Mouse (Mus musculus) liver (tissue): Measurements from ENCODE around the gene B3galt1.

Experiments used
- DNase-seq: peaks from one replicate; pipeline ENCODE4 v3.0.0-alpha.2; 2020; ENCODE audit warnings: mixed read lengths

The B3galt1 gene

DNA sequence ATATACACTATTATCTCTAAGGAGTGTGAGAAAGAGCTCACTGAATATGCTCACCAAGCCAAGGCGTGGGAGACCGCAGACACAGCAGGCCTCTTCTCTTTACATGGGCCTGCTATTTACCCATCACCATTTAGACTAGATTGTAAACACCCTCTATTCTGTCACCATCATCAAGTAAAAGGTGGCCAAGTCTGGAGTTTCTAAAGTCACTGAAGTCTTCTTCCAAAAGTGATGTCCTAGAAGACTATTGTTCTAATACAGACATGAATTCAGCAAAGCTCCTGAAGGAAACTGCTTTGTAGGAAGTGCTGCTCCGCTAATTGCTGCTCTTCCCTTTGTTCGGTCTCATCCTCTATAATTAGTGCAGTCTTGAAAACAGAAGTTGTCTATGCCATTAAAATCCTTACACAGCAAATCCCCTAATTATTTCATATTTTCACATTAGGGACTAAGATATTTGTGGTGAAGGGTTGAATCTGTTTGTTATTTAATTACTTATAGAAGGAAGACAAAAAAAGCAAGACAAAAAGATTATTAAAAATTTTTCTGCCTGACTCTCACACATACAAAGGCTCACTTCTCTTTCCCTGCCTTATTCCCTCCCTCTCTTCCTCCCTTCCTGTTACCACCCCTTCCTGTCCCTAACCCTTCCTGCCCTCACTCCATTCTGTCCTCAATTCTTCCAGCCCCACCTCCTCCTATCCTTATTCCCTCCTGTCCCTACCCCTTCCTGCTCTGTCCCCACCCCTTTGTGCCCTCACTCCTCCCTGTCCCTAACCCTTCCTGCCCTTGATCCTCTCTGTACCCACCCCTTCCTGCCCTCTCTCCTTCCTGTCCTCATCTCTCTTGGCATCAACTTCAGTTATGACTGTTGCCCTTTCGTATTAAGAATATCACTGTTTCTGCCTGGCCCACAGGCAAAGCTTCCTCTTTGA is 514.0 kb downstream of the B3galt1 start:
- no peak for DNase-seq

DNA sequence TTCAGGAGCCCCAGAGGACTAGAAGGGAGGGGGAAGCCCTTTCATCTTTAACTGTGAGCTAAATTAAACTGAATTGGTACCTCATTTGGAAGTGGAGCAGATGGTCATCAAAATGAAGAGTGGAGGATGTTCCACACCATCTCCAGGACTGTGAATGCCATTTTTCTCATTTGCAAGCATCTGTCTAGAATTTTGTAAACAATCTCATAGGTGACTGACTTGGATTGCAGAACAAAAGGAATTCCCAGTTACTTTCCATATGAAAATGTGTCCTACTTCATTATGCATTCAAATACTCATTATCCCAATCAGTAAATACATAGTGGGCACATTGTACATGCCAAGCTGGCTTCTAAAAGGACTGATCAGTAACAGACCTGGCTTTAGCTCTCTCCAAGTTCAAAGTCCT is 515.2 kb downstream of the B3galt1 start:
- DNase-seq = no peak

DNA sequence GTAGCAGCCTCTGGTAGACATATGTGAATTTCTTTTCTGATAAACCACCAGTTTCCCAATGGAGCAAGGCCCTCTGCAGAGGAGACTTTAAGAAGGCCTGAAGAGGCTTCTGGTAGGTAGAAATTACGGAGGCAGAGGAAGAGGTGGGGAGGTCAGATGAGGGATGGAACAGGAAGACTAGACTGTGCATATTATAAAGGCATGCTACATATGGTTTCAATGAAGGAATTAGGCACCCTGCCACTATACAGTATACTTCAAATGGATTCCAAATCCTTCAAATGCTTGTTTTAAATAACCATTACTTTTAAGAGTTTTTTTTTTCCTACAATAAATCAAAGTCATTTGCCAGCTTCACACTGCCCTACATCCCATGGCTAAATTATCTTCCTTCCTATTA is 518.8 kb downstream of the B3galt1 start:
- no peak for DNase-seq

DNA sequence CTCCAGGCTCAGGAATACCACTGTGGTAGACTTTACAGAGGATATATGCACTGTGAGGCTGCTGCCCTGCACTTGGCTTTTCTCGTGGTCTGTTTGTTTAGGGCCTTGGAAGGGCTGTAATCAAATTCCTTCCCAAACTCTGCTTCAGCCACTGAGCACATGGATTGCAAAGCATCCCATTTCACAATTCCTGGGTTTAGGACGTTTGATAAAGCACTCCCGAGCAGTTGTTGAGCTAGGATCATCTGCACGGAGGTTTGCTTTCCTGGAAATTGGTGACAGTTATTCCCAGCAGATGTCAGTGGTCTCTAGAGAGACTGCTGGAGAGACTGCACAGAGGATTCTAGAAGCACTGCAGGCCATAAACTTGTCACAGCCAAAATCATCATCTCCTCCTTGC is 520.4 kb downstream of the B3galt1 start:
- DNase-seq = no peak

DNA sequence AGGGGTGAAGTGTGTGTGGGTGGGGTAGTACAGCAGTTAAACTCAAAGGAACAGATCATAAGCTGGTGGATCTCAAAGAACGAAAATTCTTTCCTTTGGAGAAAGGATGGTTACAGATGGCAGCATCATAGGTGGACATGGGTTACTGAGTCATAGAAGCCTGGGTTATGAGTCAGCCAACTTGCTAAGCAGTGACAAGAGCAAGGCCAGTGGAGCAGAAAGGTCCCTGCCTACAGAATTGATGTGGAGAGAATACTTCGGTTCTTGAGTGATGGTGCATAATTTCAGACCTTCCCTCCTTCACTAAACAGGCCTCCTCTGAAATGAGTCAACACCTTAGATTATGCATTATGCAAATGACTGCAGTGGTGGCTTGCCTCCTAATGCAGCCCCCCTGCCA is 525.9 kb downstream of the B3galt1 start:
- DNase-seq = no peak

DNA sequence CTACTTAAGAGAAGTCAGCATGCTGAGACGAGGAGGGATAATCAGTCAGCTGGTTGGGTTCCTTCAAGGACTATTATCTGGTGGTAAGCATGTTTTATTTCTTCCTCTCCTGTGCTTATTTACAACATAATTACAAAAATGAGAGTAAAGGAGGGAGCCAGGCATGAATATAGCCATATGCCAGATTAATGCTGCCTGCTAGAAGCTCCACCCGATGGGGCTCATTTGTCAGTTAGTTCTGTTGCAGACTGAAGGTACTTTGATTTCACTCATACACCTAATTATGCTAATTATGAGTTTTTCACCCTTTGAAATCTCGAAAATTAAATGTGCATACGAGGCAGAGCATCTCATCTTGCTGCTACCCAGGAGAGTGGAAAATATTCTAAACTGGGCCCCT is 539.0 kb downstream of the B3galt1 start:
- no peak for DNase-seq

DNA sequence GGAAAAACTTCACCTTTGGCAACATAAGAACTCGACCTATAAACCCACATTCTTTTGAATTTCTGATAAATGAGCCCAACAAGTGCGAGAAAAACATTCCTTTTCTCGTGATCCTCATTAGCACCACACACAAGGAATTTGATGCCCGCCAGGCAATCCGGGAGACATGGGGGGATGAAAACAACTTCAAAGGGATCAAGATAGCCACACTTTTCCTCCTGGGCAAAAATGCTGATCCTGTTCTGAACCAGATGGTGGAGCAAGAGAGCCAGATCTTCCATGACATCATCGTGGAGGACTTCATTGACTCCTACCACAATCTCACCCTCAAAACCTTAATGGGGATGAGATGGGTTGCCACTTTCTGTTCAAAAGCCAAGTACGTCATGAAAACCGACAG is 552.4 kb downstream of the B3galt1 start:
- no peak for DNase-seq

DNA sequence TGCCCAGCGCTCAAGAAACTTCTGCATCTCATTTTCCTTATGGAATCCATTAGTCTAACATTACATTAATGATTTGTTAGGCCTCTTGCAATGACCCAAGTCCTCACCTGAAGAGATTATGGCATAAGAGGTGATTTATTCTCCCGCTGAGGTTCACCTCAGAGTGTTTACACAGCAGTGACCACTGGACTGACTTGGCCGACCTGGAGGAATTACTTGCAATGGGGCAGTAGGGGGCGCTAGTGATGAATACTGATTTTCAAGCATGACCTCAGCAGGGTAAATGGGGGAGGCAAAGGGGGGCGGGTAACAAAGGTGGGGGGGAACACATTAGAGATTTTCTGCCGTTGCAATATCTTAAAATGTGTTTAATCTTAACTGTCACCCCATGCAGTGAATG is 559.1 kb downstream of the B3galt1 start:
- no peak for DNase-seq

DNA sequence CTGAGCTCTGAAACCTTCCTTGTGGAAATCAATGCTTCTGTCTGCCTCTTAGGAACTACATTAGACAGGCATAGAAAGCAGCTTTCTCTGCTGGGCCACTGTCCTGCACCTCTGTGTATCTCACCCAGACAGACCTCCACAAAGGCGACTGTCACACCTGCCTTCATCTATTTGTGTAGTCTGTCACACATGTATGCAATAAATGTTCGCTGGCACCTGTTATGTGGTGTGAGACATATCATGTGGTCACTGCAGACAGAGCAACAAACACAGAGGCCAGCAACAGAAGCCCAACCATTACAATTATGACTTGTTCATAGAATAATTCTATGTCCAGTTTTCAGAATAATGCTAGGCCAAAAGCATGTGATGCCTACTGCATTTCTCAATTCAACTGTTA is 575.4 kb downstream of the B3galt1 start:
- no peak for DNase-seq

DNA sequence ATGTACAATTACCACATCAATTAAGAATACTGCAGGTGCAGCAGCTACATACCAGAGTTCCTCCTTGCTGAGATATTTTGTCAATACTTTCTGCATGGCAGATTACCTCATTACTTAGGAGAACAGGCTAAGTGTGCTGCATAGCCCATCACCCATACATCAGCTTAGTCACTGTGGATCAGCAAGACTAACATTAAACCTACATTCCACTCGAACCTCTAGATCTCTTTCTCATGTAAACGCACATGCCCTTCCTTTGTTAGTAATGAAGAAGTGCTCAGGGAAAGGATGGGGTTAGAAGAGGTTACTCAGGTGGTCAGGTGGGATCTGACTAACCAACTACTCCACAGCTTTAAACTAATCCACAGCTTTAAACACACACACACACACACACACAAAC is 577.6 kb downstream of the B3galt1 start:
- no peak for DNase-seq

DNA sequence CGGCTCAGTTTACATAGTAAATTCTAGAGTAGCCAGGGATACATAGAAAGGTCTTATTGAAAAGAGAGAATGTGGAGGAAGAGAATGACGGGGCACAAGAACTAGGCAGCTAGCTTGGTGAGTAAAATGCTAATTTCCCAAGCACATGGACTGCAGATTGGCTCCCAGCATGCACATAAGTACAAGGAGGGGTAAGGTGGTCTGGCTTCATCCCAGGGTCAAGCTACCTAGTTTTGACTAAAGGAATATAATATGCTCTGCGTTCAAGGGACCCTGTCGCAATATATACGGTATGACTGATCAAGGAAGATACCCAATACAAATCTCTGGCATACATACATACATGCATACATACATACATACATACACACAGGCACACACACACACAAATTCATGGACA is 594.1 kb downstream of the B3galt1 start:
- no peak for DNase-seq

DNA sequence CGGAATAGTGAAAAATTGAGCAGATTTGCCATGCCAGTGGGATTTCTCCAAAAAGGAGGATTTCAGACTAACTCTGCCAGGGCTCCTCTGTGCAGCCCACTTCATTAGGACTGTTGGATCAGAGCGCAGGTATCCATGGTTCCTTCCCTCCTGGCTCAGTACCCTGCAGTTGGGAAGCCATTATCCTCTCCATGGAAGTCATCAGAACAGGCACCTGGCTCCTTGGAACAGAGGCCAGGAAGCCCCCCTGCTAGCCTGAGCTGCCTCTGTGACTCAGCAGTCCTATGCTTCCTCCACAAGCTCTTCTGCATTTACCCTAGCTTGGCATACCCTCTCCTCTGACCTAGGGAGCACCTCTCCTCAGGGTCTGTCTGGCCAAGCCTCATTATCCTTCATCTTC is 594.9 kb downstream of the B3galt1 start:
- no peak for DNase-seq

DNA sequence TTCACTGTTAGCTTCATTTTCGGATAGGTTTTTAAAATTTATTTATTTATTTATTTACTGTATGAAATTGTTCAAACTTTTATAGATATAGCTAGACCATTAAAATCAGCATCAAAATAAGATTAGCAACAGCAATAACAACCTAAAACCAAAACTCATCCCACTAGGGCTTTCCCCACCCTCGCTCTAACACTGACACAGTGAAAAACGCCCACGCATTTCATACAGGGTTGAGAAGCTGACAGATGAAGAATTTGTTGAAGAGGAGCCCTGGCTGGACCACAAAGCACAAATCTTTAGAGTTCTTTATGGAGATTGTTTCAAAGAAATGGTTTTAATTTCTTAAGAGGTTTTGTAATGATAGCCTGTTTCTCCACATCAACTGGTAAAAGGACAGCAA is 596.3 kb downstream of the B3galt1 start:
- no peak for DNase-seq

DNA sequence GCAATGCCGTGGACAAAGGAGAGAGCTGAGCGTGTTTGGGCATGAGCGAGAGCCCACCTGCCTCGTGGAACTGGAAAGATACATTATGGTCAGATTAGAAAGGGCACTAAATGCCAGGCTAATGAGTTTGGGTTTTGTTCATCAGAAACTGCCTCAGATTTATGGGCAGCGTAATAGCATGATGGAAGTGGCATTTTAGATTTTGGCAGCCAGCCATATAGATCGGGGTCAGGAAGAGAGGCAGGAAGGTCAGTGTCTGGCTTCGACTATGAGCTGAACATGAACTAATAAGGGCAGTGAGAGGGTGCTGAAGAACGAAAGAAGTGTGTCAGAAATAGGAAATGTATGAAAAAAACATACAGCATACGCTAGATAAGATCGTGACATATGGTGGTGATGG is 605.6 kb downstream of the B3galt1 start:
- DNase-seq = no peak
